Mouse (Mus musculus) kidney, postnatal 4 days (tissue): ENCODE data around the gene Slc16a11.

Experiments
- DNase-seq, 2 experiments: peaks; one replicate each; pipeline ENCODE4 v3.0.0; 2021; ENCODE audit warnings: mixed read lengths in 2 of 2

Gene Slc16a11

GRCm38 (mm10) chr11:70259035-70259434 is 46.5 kb downstream of the Slc16a11 start:
- DNase-seq = no peak

GRCm38 (mm10) chr11:70265252-70265651 is 52.7 kb downstream of the Slc16a11 start:
- no peak for DNase-seq

- DNase-seq = no peak
Observed at GRCm38 (mm10) chr11:70265819-70266218, 53.3 kb downstream of the Slc16a11 start.
